Mouse (Mus musculus) hindbrain, embryonic 10.5 days (tissue): Measurements from ENCODE around the gene Zfp653. TPM values are rescaled to one million over a fixed set of nuclear protein-coding genes. Genes with fewer than 3 reads are reported as not detected.

ENCODE experiments used
- polyA plus RNA-seq: library from polyadenylated mRNA; unstranded; fragments of >200 nt; fragmentation: Nextera tagmentation; extraction: Ambion mirVana; gene quantifications from 2 replicates; pipeline ENCODE4 v1.2.1, GENCODE M21; 2016

The Zfp653 gene
- polyA plus RNA-seq, 1 experiment from 2014 or later: 15.4 TPM

Other genes starting within 250 kb of the Zfp653 start
- gene Angptl8, start 235.9 kb downstream of the Zfp653 start, polyA plus RNA-seq: 0.70 and 0.85 TPM in 2 replicates
- gene Dock6, start 218.7 kb downstream of the Zfp653 start, polyA plus RNA-seq: 23.7 and 24.1 TPM in 2 replicates
- gene Rab3d, start 153.2 kb downstream of the Zfp653 start, polyA plus RNA-seq: 8.9 and 10.9 TPM in 2 replicates
- 4.2 and 5.1 TPM in 2 replicates for gene Ccdc159, start 143.9 kb downstream of the Zfp653 start, polyA plus RNA-seq
- gene Tmem205, start 143.8 kb downstream of the Zfp653 start, polyA plus RNA-seq: 39.1 and 46.1 TPM in 2 replicates
- 15.6 and 30.6 TPM in 2 replicates for gene Plppr2, start 134.3 kb downstream of the Zfp653 start, polyA plus RNA-seq
- 7.1 and 9.3 TPM in 2 replicates for gene Swsap1, start 115.6 kb downstream of the Zfp653 start, polyA plus RNA-seq
- gene Epor, start 107.9 kb downstream of the Zfp653 start, polyA plus RNA-seq: 9.3 and 9.6 TPM in 2 replicates
- gene Rgl3, start 81.9 kb downstream of the Zfp653 start, polyA plus RNA-seq: 3.7 and 5.7 TPM in 2 replicates
- gene Ccdc151, start 68.7 kb downstream of the Zfp653 start, polyA plus RNA-seq: 5.1 and 6.7 TPM in 2 replicates
- 115 and 120 TPM in 2 replicates for gene Prkcsh, start 68.6 kb downstream of the Zfp653 start, polyA plus RNA-seq
- 22.7 and 57.1 TPM in 2 replicates for gene Elavl3, start 19.4 kb downstream of the Zfp653 start, polyA plus RNA-seq
- not detected in 2 replicates for gene Gm49318, start 117 bp downstream of the Zfp653 start, polyA plus RNA-seq
- 42.6 and 45.5 TPM in 2 replicates for gene Ecsit, start 14.1 kb upstream of the Zfp653 start, polyA plus RNA-seq
- gene Cnn1, start 27.8 kb upstream of the Zfp653 start, polyA plus RNA-seq: 2.4 TPM in 2 replicates
- gene Elof1, start 45.8 kb upstream of the Zfp653 start, polyA plus RNA-seq: 250 and 261 TPM in 2 replicates
- 20.9 and 23.7 TPM in 2 replicates for gene Acp5, start 64.3 kb upstream of the Zfp653 start, polyA plus RNA-seq
- gene Pigyl, start 85.5 kb upstream of the Zfp653 start, polyA plus RNA-seq: 55.6 and 68.3 TPM in 2 replicates
- gene Zfp872, start 116.7 kb upstream of the Zfp653 start, polyA plus RNA-seq: 0.11 TPM in 1 of 2 replicates, not detected in the other
- 9.0 and 10.5 TPM in 2 replicates for gene Zfp809, start 154.3 kb upstream of the Zfp653 start, polyA plus RNA-seq
- 5.4 and 6.5 TPM in 2 replicates for gene Zfp599, start 188.5 kb upstream of the Zfp653 start, polyA plus RNA-seq
- gene Zfp810, start 236.3 kb upstream of the Zfp653 start, polyA plus RNA-seq: 24.3 and 29.0 TPM in 2 replicates